Mouse (Mus musculus): ENCODE measurements at regions not wholly inside any gene's neighbourhood (a gene's known extent, or its start where the extent isn't known, plus 50 kb on each side); places are given as distances from the start of the nearest gene placed in this dataset.

GRCm38 (mm10) chr5:83533901-83534300, 178.9 kb upstream of the Tecrl start:
- DNase-seq (ENCODE audit: low spot score in 2 of 2), result no peak

GRCm38 (mm10) chr5:83518661-83519060, 163.7 kb upstream of the Tecrl start:
- peak in 1 of 2 experiments; percentile 25 for DNase-seq (ENCODE audit: low spot score in 2 of 2)

- peak in 1 of 2 experiments; percentile 66 for DNase-seq (ENCODE audit: low spot score in 2 of 2)
These were observed 129.1 kb upstream of the Tecrl start for GRCm38 (mm10) chr5:83484135-83484534.

DNA sequence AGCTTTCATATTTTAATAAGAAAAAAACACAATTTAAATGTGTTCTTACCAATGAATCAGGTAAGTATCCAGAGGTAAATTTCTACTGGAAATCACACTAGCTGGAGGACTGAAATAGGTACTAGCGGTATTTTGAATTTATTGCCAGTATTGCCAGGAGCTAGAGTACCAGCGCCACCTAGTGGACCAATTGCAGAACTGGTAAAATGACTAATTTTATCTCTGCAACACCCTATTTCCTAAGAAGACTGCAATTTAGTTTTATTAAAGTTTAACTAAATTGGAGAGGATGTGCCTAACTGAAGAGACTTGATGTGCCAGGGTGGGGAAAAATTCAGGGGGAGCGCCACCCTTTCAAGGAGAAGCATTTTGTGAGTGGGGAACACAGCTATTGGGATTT, 85.3 kb upstream of the Tecrl start:
- peak in 1 of 2 experiments; percentile 64 for DNase-seq (ENCODE audit: low spot score in 2 of 2)

- no peak for DNase-seq (ENCODE audit: low spot score in 2 of 2)
These were observed 81.5 kb upstream of the Tecrl start for GRCm38 (mm10) chr5:83436510-83436909.

DNA sequence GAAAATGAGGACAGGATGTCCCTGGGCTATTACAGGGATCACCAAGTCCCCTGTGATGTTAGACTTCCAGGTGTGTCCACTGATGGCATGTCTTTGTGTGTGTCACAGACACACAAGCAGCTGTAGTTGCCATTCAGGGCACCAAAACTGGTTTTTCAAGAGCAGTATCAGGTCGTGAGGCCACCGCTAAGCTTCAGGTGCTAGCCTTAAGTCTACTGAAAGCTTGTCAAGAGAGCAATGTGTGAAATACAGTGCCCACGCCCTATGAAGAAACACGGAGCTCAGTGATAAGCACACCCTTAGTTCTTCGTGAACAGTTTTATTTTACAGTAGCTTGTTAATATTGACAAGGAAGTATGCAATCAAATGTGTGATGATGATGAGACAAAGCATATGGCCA, 66.7 kb upstream of the Tecrl start:
- DNase-seq (ENCODE audit: low spot score in 2 of 2), result no peak

- DNase-seq (ENCODE audit: low spot score in 2 of 2), result no peak
These were observed 55.2 kb upstream of the Tecrl start for GRCm38 (mm10) chr5:83410221-83410620.

GRCm38 (mm10) chr5:83405266-83405954, 50.4 kb upstream of the Tecrl start:
- DNase-seq (ENCODE audit: low spot score in 2 of 2), result peak in 1 of 2 experiments; percentile 66

Small RNA genes in the stretch of these regions (microRNA-seq; reads per million reads assigned to microRNA genes)
- 0 reads per million in 2 experiments for gene Gm44303

Data from layer of hippocampus, adult 18-20 months (tissue).